Mouse (Mus musculus): ENCODE data around the gene Ethe1. TPM values are rescaled to one million over a fixed set of nuclear protein-coding genes. Genes with fewer than 3 reads are reported as not detected.

Gene Ethe1
- total RNA-seq, 2 experiments from 2014 or later: 67.7 to 171 TPM

DNA sequence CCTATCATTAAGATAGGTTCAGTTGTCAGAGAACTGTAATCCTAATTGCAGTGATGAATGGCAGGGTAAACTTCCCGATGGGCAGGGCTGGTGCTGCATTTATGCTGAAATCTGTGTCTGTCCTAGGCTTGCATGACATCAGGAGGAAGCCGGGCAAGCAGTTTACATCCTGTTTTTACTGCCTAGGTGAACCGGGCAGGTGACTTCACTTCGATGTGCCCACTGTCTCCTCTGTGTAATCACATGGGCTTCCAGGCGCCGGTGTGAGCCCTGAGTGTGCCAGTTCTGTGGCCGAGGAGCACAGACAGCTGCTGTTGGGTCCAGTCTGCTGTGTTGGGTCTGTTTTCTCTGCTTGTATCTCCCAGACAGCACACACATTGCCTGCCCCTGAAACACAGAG, 59.1 kb downstream of the Ethe1 start:
- ATAC-seq (ENCODE audit: poor library complexity, severe bottlenecking): peak; percentile 35; the same call in 1 of the 2 replicates

DNA sequence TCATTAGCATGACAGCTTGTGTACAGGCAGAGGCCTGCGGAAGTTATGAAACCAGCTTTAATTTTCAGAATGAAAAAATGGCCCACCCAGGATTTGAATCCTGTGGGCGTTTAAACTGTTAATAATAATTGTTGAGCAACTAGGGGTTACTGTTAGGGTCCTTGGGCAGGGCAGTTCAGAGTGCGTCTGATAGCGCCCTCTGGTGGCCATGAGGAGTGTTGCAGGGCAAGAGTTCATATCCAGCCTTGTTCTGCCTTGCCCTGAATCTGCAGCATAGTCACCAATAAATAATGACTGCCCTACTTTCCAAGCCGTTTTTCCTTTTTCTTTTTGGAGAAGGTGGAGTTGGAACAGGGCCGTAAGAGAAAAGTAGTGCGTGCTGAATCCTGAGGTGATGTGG, 66.3 kb downstream of the Ethe1 start:
- ATAC-seq (ENCODE audit: poor library complexity, severe bottlenecking): peak; percentile 80

Other genes starting within 250 kb of the Ethe1 start
- not detected in 2 replicates for gene Lypd5, start 238.3 kb upstream of the Ethe1 start, total RNA-seq (2015)
- not detected in 2 replicates for gene Lypd5, start 238.3 kb upstream of the Ethe1 start, total RNA-seq (2017)
- gene Kcnn4, start 217.3 kb upstream of the Ethe1 start, total RNA-seq (2015): 5.9 and 7.6 TPM in 2 replicates
- 14.2 and 17.0 TPM in 2 replicates for gene Kcnn4, start 217.3 kb upstream of the Ethe1 start, total RNA-seq (2017)
- gene Smg9, start 187.9 kb upstream of the Ethe1 start, total RNA-seq (2015): 21.6 and 22.3 TPM in 2 replicates
- gene Smg9, start 187.9 kb upstream of the Ethe1 start, total RNA-seq (2017): 16.7 and 30.3 TPM in 2 replicates
- 0.74 and 1.8 TPM in 2 replicates for gene Irgc1, start 135.2 kb upstream of the Ethe1 start, total RNA-seq (2015)
- 0.66 and 0.94 TPM in 2 replicates for gene Irgc1, start 135.2 kb upstream of the Ethe1 start, total RNA-seq (2017)
- gene Plaur, start 125.1 kb upstream of the Ethe1 start, total RNA-seq (2015): 100 and 110 TPM in 2 replicates
- gene Plaur, start 125.1 kb upstream of the Ethe1 start, total RNA-seq (2017): 96.3 and 124 TPM in 2 replicates
- not detected in 2 replicates for gene Cadm4, start 105.5 kb upstream of the Ethe1 start, total RNA-seq (2015)
- not detected in 2 replicates for gene Cadm4, start 105.5 kb upstream of the Ethe1 start, total RNA-seq (2017)
- 0.69 TPM in 1 of 2 replicates, not detected in the other for gene Zfp428, start 80.5 kb upstream of the Ethe1 start, total RNA-seq (2015)
- 0.40 TPM in 1 of 2 replicates, not detected in the other for gene Zfp428, start 80.5 kb upstream of the Ethe1 start, total RNA-seq (2017)
- gene AC161166.1, start 75.1 kb upstream of the Ethe1 start, total RNA-seq (2015): not detected in 2 replicates
- not detected in 2 replicates for gene AC161166.1, start 75.1 kb upstream of the Ethe1 start, total RNA-seq (2017)
- 2.4 and 2.7 TPM in 2 replicates for gene Irgq, start 56.9 kb upstream of the Ethe1 start, total RNA-seq (2015)
- gene Irgq, start 56.9 kb upstream of the Ethe1 start, total RNA-seq (2017): 2.4 and 2.5 TPM in 2 replicates
- not detected in 2 replicates for gene Pinlyp, start 41.4 kb upstream of the Ethe1 start, total RNA-seq (2015)
- not detected in 2 replicates for gene Pinlyp, start 41.4 kb upstream of the Ethe1 start, total RNA-seq (2017)
- gene Xrcc1, start 41.3 kb upstream of the Ethe1 start, total RNA-seq (2015): 18.3 and 27.5 TPM in 2 replicates
- gene Xrcc1, start 41.3 kb upstream of the Ethe1 start, total RNA-seq (2017): 17.6 and 25.1 TPM in 2 replicates
- 0.16 and 0.27 TPM in 2 replicates for gene Zfp575, start 98 bp downstream of the Ethe1 start, total RNA-seq (2015)
- 0.08 and 0.22 TPM in 2 replicates for gene Zfp575, start 98 bp downstream of the Ethe1 start, total RNA-seq (2017)
- gene Phldb3, start 23.2 kb downstream of the Ethe1 start, total RNA-seq (2015): 1.0 and 1.2 TPM in 2 replicates
- gene Phldb3, start 23.2 kb downstream of the Ethe1 start, total RNA-seq (2017): 3.7 and 4.0 TPM in 2 replicates
- gene Lypd3, start 49.0 kb downstream of the Ethe1 start, total RNA-seq (2015): not detected in 2 replicates
- not detected in 2 replicates for gene Lypd3, start 49.0 kb downstream of the Ethe1 start, total RNA-seq (2017)
- gene Tex101, start 89.1 kb downstream of the Ethe1 start, total RNA-seq (2015): not detected in 2 replicates
- gene Tex101, start 89.1 kb downstream of the Ethe1 start, total RNA-seq (2017): not detected in 2 replicates
- not detected in 2 replicates for gene BC049730, start 121.7 kb downstream of the Ethe1 start, total RNA-seq (2015)
- not detected in 2 replicates for gene BC049730, start 121.7 kb downstream of the Ethe1 start, total RNA-seq (2017)
- not detected in 2 replicates for gene Gm4763, start 139.4 kb downstream of the Ethe1 start, total RNA-seq (2015)
- gene Gm4763, start 139.4 kb downstream of the Ethe1 start, total RNA-seq (2017): 0.24 TPM in 1 of 2 replicates, not detected in the other
- gene Cd177, start 172.8 kb downstream of the Ethe1 start, total RNA-seq (2015): 170 and 199 TPM in 2 replicates
- gene Cd177, start 172.8 kb downstream of the Ethe1 start, total RNA-seq (2017): 392 and 399 TPM in 2 replicates
- 44.7 and 45.0 TPM in 2 replicates for gene Ceacam10, start 189.7 kb downstream of the Ethe1 start, total RNA-seq (2015)
- 43.5 and 48.5 TPM in 2 replicates for gene Ceacam10, start 189.7 kb downstream of the Ethe1 start, total RNA-seq (2017)